Mouse (Mus musculus) kidney, embryonic 14.5 days (tissue): ENCODE results near the gene Fnbp1. TPM values are rescaled to one million over a fixed set of nuclear protein-coding genes. Genes with fewer than 3 reads are reported as not detected.

ENCODE experiments used
- ATAC-seq: fragments of 200-750 bp; cut with Nextera tagmentation; 2 replicates; pipeline ENCODE4 v1.8.0; 2017; ENCODE audit warnings: moderate number of reproducible peaks, mild to moderate bottlenecking, moderate TSS enrichment, moderate library complexity; ENCODE audit not compliant: low FRiP score, low TSS enrichment
- H3K27ac ChIP-seq: fragments of 300-500 bp; sonication (generic); 2 replicates; pipeline ENCODE4 v1.5.1; 2014; ENCODE audit warnings: low read depth, mild to moderate bottlenecking, low read length, moderate library complexity, mixed read lengths
- H3K27me3 ChIP-seq: fragments of 300-500 bp; sonication (generic); 2 replicates; pipeline ENCODE4 v1.6.1; 2014; ENCODE audit warnings: mild to moderate bottlenecking, low read length; ENCODE audit not compliant: control insufficient read depth, insufficient read depth
- H3K36me3 ChIP-seq: fragments of 300-500 bp; sonication (generic); 2 replicates; pipeline ENCODE4 v1.6.1; 2014; ENCODE audit warnings: low read length, mixed read lengths; ENCODE audit not compliant: control insufficient read depth, insufficient read depth
- H3K4me1 ChIP-seq: fragments of 300-500 bp; sonication (generic); 2 replicates; pipeline ENCODE4 v1.6.1; 2014; ENCODE audit warnings: low read length, mixed read lengths; ENCODE audit not compliant: control insufficient read depth, insufficient read depth
- H3K4me2 ChIP-seq: fragments of 300-500 bp; sonication (generic); replicated peaks from 2 replicates; pipeline ENCODE4 v1.6.1; 2014; ENCODE audit warnings: low read depth, mild to moderate bottlenecking, low read length
- H3K4me3 ChIP-seq: fragments of 300-500 bp; sonication (generic); 2 replicates; pipeline ENCODE4 v1.5.1; 2014; ENCODE audit warnings: mild to moderate bottlenecking, low read length
- H3K9ac ChIP-seq: fragments of 300-500 bp; sonication (generic); 2 replicates; pipeline ENCODE4 v1.6.1; 2014; ENCODE audit warnings: low read depth, mild to moderate bottlenecking, low read length, moderate library complexity
- H3K9me3 ChIP-seq: fragments of 300-500 bp; sonication (generic); 2 replicates; pipeline ENCODE4 v1.6.1; 2016; ENCODE audit warnings: low read length; ENCODE audit not compliant: control insufficient read depth
- WGBS: fragments of 180-500 bp; shearing (Covaris S2); extraction: QIAGEN DNeasy Blood & Tissue Kit; methylation state at CpG from one replicate; pipeline ENCODE4 v1.1.7; 2014; 5-methylcytosine and 5-hydroxymethylcytosine counted together
- polyA plus RNA-seq: library from polyadenylated mRNA; unstranded; fragments of >200 nt; fragmentation: Nextera tagmentation; extraction: Ambion mirVana; gene quantifications from 2 replicates; pipeline ENCODE4 v1.2.1, GENCODE M21; 2014

Fnbp1 gene
- polyA plus RNA-seq, 1 experiment from 2014 or later: 24.1 TPM

GRCm38 (mm10) chr2:31160147-31160920 lies 18.5 kb upstream of the Fnbp1 start:
- no peak overlapping the region for H3K4me3 ChIP-seq
- 0 out of 2 replicates have a peak, but pooled peaks cover 5% of the 10 kb centered on the region for H3K36me3 ChIP-seq
- ATAC-seq: no peak
- H3K9me3 ChIP-seq: no peaks in the 10 kb centered on the region
- no peak overlapping the region for H3K27ac ChIP-seq
- no peaks in the 10 kb centered on the region for H3K27me3 ChIP-seq
- H3K4me1 ChIP-seq: peaks cover 26% of the 10 kb centered on the region
- WGBS: 86% methylated on average over 10 of the region's 10 CpGs
- H3K9ac ChIP-seq: no peak overlapping the region
- H3K4me2 ChIP-seq: no peak overlapping the region

- Histone ChIP-seq H3K27ac (no peak overlapping the region), H3K27me3 (no peaks in the 10 kb centered on the region), H3K9ac (no peak overlapping the region), H3K9me3 (no peaks in the 10 kb centered on the region), H3K4me2 (no peak overlapping the region), H3K36me3 (0 out of 2 replicates have a peak, but pooled peaks cover 5% of the 10 kb centered on the region), H3K4me1 (peaks cover 14% of the 10 kb centered on the region), H3K4me3 (no peak overlapping the region)
- ATAC-seq: no peak
- 83% methylated on average over 3 of the region's 3 CpGs for WGBS
Measured at GRCm38 (mm10) chr2:31156846-31157245, 15.0 kb upstream of the Fnbp1 start.

GRCm38 (mm10) chr2:31151892-31152812 lies 10.3 kb upstream of the Fnbp1 start, which contains the start of gene Gpr107:
Gpr107 (plus strand) TSS chr2:31152316.
- no peaks in the 10 kb centered on the region for H3K27me3 ChIP-seq
- WGBS: 1% methylated on average over 53 of the region's 53 CpGs
- H3K9me3 ChIP-seq: no peaks in the 10 kb centered on the region
- peaks cover 17% of the 10 kb centered on the region for H3K4me1 ChIP-seq
- peak within 1 kb of the TSS; percentile 54 for H3K4me2 ChIP-seq
- H3K9ac ChIP-seq: peak within 1 kb of the TSS; percentile 79
- H3K4me3 ChIP-seq: peak within 1 kb of the TSS; percentile 98
- no peaks in the 10 kb centered on the region; the same call in 1 of the 2 replicates for H3K36me3 ChIP-seq
- ATAC-seq: peak; percentile 94
- peak within 1 kb of the TSS; percentile 83 for H3K27ac ChIP-seq

GRCm38 (mm10) chr2:31150762-31151161 lies 9.0 kb upstream of the Fnbp1 start:
- H3K9ac ChIP-seq: no peak overlapping the region
- H3K4me2 ChIP-seq: no peak overlapping the region
- no peaks in the 10 kb centered on the region for H3K9me3 ChIP-seq
- H3K36me3 ChIP-seq: peaks cover 3% of the 10 kb centered on the region; the same call in 1 of the 2 replicates
- no peak overlapping the region for H3K4me3 ChIP-seq
- ATAC-seq: no peak
- H3K4me1 ChIP-seq: peaks cover 17% of the 10 kb centered on the region
- no peak overlapping the region for H3K27ac ChIP-seq
- no peaks in the 10 kb centered on the region for H3K27me3 ChIP-seq

- Histone ChIP-seq H3K9me3 (no peaks in the 10 kb centered on the region), H3K4me2 (no peak overlapping the region)
- ATAC-seq: no peak
Measured at GRCm38 (mm10) chr2:31147054-31147453, 5.2 kb upstream of the Fnbp1 start.

GRCm38 (mm10) chr2:31144901-31145300 lies 3.1 kb upstream of the Fnbp1 start:
- WGBS: 81% methylated on average over 1 of the region's 1 CpGs
- Histone ChIP-seq H3K9me3 (no peaks in the 10 kb centered on the region), H3K9ac (no peak overlapping the region), H3K4me2 (no peak overlapping the region), H3K4me3 (no peak overlapping the region), H3K4me1 (no peaks in the 10 kb centered on the region), H3K27me3 (no peaks in the 10 kb centered on the region), H3K27ac (no peak overlapping the region), H3K36me3 (peaks cover 3% of the 10 kb centered on the region; the same call in 1 of the 2 replicates)
- ATAC-seq: no peak

More at GRCm38 (mm10) chr2:31147054-31147453, 5.2 kb upstream of the Fnbp1 start:
- Histone ChIP-seq H3K36me3 (peaks cover 3% of the 10 kb centered on the region; the same call in 1 of the 2 replicates), H3K9ac (no peak overlapping the region), H3K4me1 (peaks cover 3% of the 10 kb centered on the region; the same call in 1 of the 2 replicates), H3K27me3 (no peaks in the 10 kb centered on the region), H3K4me3 (no peak overlapping the region), H3K27ac (no peak overlapping the region)
- WGBS: 88% methylated on average over 7 of the region's 7 CpGs

GRCm38 (mm10) chr2:31143768-31144695 lies 2.2 kb upstream of the Fnbp1 start:
- no peak overlapping the region for H3K4me3 ChIP-seq
- ATAC-seq: no peak
- H3K27me3 ChIP-seq: no peaks in the 10 kb centered on the region
- 76% methylated on average over 16 of the region's 16 CpGs for WGBS
- H3K36me3 ChIP-seq: peaks cover 3% of the 10 kb centered on the region; the same call in 1 of the 2 replicates
- H3K4me2 ChIP-seq: no peak overlapping the region
- H3K4me1 ChIP-seq: no peaks in the 10 kb centered on the region
- H3K9me3 ChIP-seq: no peaks in the 10 kb centered on the region
- no peak overlapping the region for H3K27ac ChIP-seq
- H3K9ac ChIP-seq: no peak overlapping the region

- H3K4me2 ChIP-seq: no peak overlapping the region
- no peaks in the 10 kb centered on the region for H3K4me1 ChIP-seq
- WGBS: 78% methylated on average over 6 of the region's 6 CpGs
- no peaks in the 10 kb centered on the region for H3K9me3 ChIP-seq
- H3K27ac ChIP-seq: no peak overlapping the region
- H3K36me3 ChIP-seq: peaks cover 3% of the 10 kb centered on the region; the same call in 1 of the 2 replicates
- no peak for ATAC-seq
- no peak overlapping the region for H3K4me3 ChIP-seq
- H3K27me3 ChIP-seq: no peaks in the 10 kb centered on the region
- H3K9ac ChIP-seq: no peak overlapping the region
Measured at GRCm38 (mm10) chr2:31143326-31143725, 1.5 kb upstream of the Fnbp1 start.
